Mouse (Mus musculus) neural tube, embryonic 14.5 days (tissue): ENCODE results near the gene Rd3. TPM values are rescaled to one million over a fixed set of nuclear protein-coding genes. Genes with fewer than 3 reads are reported as not detected.

Source experiments
- ATAC-seq: fragments of 200-750 bp; cut with Nextera tagmentation; 2 replicates; pipeline ENCODE4 v1.8.0; 2017; ENCODE audit warnings: low read depth, mild to moderate bottlenecking, moderate TSS enrichment, moderate library complexity
- H3K27ac ChIP-seq: fragments of 300-500 bp; sonication (generic); 2 replicates; pipeline ENCODE4 v1.5.1; 2014; ENCODE audit warnings: low read depth, mild to moderate bottlenecking, control low read depth, low read length, moderate library complexity, mixed read lengths
- H3K27me3 ChIP-seq: fragments of 300-500 bp; sonication (generic); 2 replicates; pipeline ENCODE4 v1.6.1; 2014; ENCODE audit warnings: low read length; ENCODE audit not compliant: control insufficient read depth, insufficient read depth
- H3K36me3 ChIP-seq: fragments of 300-500 bp; sonication (generic); 2 replicates; pipeline ENCODE4 v1.6.1; 2014; ENCODE audit warnings: low read length, mixed read lengths; ENCODE audit not compliant: control insufficient read depth, insufficient read depth
- H3K4me1 ChIP-seq: fragments of 300-500 bp; sonication (generic); 2 replicates; pipeline ENCODE4 v1.6.1; 2014; ENCODE audit warnings: low read length; ENCODE audit not compliant: control insufficient read depth, insufficient read depth
- H3K4me2 ChIP-seq: fragments of 300-500 bp; sonication (generic); 2 replicates; pipeline ENCODE4 v1.6.1; 2014; ENCODE audit warnings: mild to moderate bottlenecking, low read depth, low read length, control low read depth
- H3K4me3 ChIP-seq: fragments of 300-500 bp; sonication (generic); 2 replicates; pipeline ENCODE4 v1.5.1; 2014; ENCODE audit warnings: low read depth, low read length, control low read depth, mixed read lengths
- H3K9ac ChIP-seq: fragments of 300-500 bp; sonication (generic); replicated peaks from 2 replicates; pipeline ENCODE4 v1.6.1; 2014; ENCODE audit warnings: low read depth, mild to moderate bottlenecking, control low read depth, low read length, mixed read lengths
- H3K9me3 ChIP-seq: fragments of 300-500 bp; sonication (generic); 2 replicates; pipeline ENCODE4 v1.6.1; 2016; ENCODE audit warnings: low read length; ENCODE audit not compliant: control insufficient read depth
- WGBS: fragments of 180-500 bp; shearing (Covaris S2); extraction: QIAGEN DNeasy Blood & Tissue Kit; methylation state at CpG from one replicate; pipeline ENCODE4 v1.1.7; 2014; 5-methylcytosine and 5-hydroxymethylcytosine counted together
- polyA plus RNA-seq: library from polyadenylated mRNA; unstranded; fragments of >200 nt; fragmentation: Nextera tagmentation; extraction: Ambion mirVana; gene quantifications from 2 replicates; pipeline ENCODE4 v1.2.1, GENCODE M21; 2014

The Rd3 gene
- polyA plus RNA-seq, 1 experiment from 2014 or later: 1.1 TPM

GRCm38 (mm10) chr1:191981426-191982102, 4.4 kb downstream of the Rd3 start:
- Histone ChIP-seq H3K9me3 (no peaks in the 10 kb centered on the region), H3K36me3 (no peaks in the 10 kb centered on the region), H3K9ac (no peak overlapping the region), H3K4me3 (no peak overlapping the region), H3K4me1 (0 out of 2 replicates have a peak, but pooled peaks cover 3% of the 10 kb centered on the region), H3K27me3 (no peaks in the 10 kb centered on the region), H3K4me2 (no peak overlapping the region), H3K27ac (peak overlapping the region; percentile 4)
- ATAC-seq: peak; percentile 84
- 18% methylated on average over 6 of the region's 6 CpGs for WGBS

- no peaks in the 10 kb centered on the region for H3K9me3 ChIP-seq
- no peak overlapping the region for H3K9ac ChIP-seq
- no peak for ATAC-seq
- no peaks in the 10 kb centered on the region for H3K36me3 ChIP-seq
- no peaks in the 10 kb centered on the region for H3K4me1 ChIP-seq
- no peaks in the 10 kb centered on the region for H3K27me3 ChIP-seq
- no peak overlapping the region for H3K4me2 ChIP-seq
- WGBS: 83% methylated on average over 8 of the region's 8 CpGs
- no peak overlapping the region for H3K4me3 ChIP-seq
- H3K27ac ChIP-seq: no peak overlapping the region
Observed at GRCm38 (mm10) chr1:191986674-191987480, 9.7 kb downstream of the Rd3 start.

GRCm38 (mm10) chr1:191987481-191987769, 10.3 kb downstream of the Rd3 start:
- no peaks in the 10 kb centered on the region for H3K36me3 ChIP-seq
- no peaks in the 10 kb centered on the region for H3K27me3 ChIP-seq
- no peak overlapping the region for H3K9ac ChIP-seq
- no peak overlapping the region for H3K4me2 ChIP-seq
- H3K27ac ChIP-seq: no peak overlapping the region
- 62% methylated on average over 5 of the region's 5 CpGs for WGBS
- no peak overlapping the region for H3K4me3 ChIP-seq
- no peaks in the 10 kb centered on the region for H3K9me3 ChIP-seq
- no peaks in the 10 kb centered on the region for H3K4me1 ChIP-seq
- no peak for ATAC-seq

- 91% methylated on average over 3 of the region's 3 CpGs for WGBS
- no peaks in the 10 kb centered on the region for H3K27me3 ChIP-seq
- no peaks in the 10 kb centered on the region for H3K9me3 ChIP-seq
- no peak overlapping the region for H3K4me3 ChIP-seq
- no peaks in the 10 kb centered on the region for H3K4me1 ChIP-seq
- no peaks in the 10 kb centered on the region for H3K36me3 ChIP-seq
- no peak overlapping the region for H3K4me2 ChIP-seq
- H3K9ac ChIP-seq: no peak overlapping the region
- ATAC-seq: no peak
- no peak overlapping the region for H3K27ac ChIP-seq
Observed at GRCm38 (mm10) chr1:191988646-191989045, 11.5 kb downstream of the Rd3 start.

- Histone ChIP-seq H3K4me3 (no peak overlapping the region), H3K9me3 (no peaks in the 10 kb centered on the region), H3K4me2 (no peak overlapping the region), H3K27ac (no peak overlapping the region), H3K4me1 (no peaks in the 10 kb centered on the region), H3K9ac (no peak overlapping the region), H3K36me3 (no peaks in the 10 kb centered on the region), H3K27me3 (no peaks in the 10 kb centered on the region)
- ATAC-seq: no peak
- over 99% methylated on average over 5 of the region's 5 CpGs for WGBS
Observed at GRCm38 (mm10) chr1:191989060-191989459, 11.9 kb downstream of the Rd3 start.

- Histone ChIP-seq H3K4me1 (no peaks in the 10 kb centered on the region), H3K4me3 (peak overlapping the region; percentile 54), H3K9ac (peak overlapping the region; percentile 61), H3K27me3 (no peaks in the 10 kb centered on the region), H3K4me2 (peak overlapping the region; percentile 73), H3K9me3 (no peaks in the 10 kb centered on the region), H3K27ac (peak overlapping the region; percentile 81), H3K36me3 (no peaks in the 10 kb centered on the region)
- ATAC-seq: peak; percentile 99
- 1% methylated on average over 22 of the region's 22 CpGs for WGBS
Observed at GRCm38 (mm10) chr1:191989994-191990393, 12.8 kb downstream of the Rd3 start.

- H3K4me3 ChIP-seq: no peak overlapping the region
- no peak overlapping the region for H3K4me2 ChIP-seq
- no peaks in the 10 kb centered on the region for H3K27me3 ChIP-seq
- 68% methylated on average over 7 of the region's 7 CpGs for WGBS
- H3K9me3 ChIP-seq: no peaks in the 10 kb centered on the region
- no peaks in the 10 kb centered on the region for H3K36me3 ChIP-seq
- 0 out of 2 replicates have a peak overlapping the region, but pooled peaks have one; percentile 7 for H3K9ac ChIP-seq
- no peak overlapping the region for H3K27ac ChIP-seq
- H3K4me1 ChIP-seq: no peaks in the 10 kb centered on the region
- peak; percentile 23; the same call in 1 of the 2 replicates for ATAC-seq
Observed at GRCm38 (mm10) chr1:191992040-191992780, 15.0 kb downstream of the Rd3 start.

GRCm38 (mm10) chr1:191994476-191994875, 17.3 kb downstream of the Rd3 start:
- Histone ChIP-seq H3K9me3 (no peaks in the 10 kb centered on the region), H3K27ac (no peak overlapping the region), H3K36me3 (no peaks in the 10 kb centered on the region), H3K4me1 (no peaks in the 10 kb centered on the region), H3K27me3 (no peaks in the 10 kb centered on the region), H3K9ac (no peak overlapping the region), H3K4me3 (no peak overlapping the region), H3K4me2 (no peak overlapping the region)
- WGBS: 84% methylated on average over 5 of the region's 5 CpGs
- no peak for ATAC-seq

- Histone ChIP-seq H3K36me3 (no peaks in the 10 kb centered on the region), H3K9me3 (no peaks in the 10 kb centered on the region), H3K27ac (no peak overlapping the region), H3K4me1 (no peaks in the 10 kb centered on the region), H3K9ac (no peak overlapping the region), H3K27me3 (no peaks in the 10 kb centered on the region), H3K4me3 (no peak overlapping the region), H3K4me2 (no peak overlapping the region)
- no peak for ATAC-seq
- WGBS: 55% methylated on average over 4 of the region's 4 CpGs
Observed at GRCm38 (mm10) chr1:191995488-191995887, 18.3 kb downstream of the Rd3 start.
